Mouse (Mus musculus) c-Kit-positive CD71-positive TER-119-negative erythroid progenitor cells, embryonic 14.5 days (primary cell): ENCODE data around the gene Baz2a.
A peak's percentile ranks its signal among the peaks of the same experiment; 100 is the strongest.
"Not testable (repeated sequence)": the region's sequence is repeated elsewhere in the genome, so short reads cannot be mapped to it uniquely, and the experiment has no call there.

Experiments
- DNase-seq: peaks from one replicate; pipeline ENCODE4 v3.0.0-alpha.2; 2013; ENCODE audit warnings: low read depth

Gene Baz2a

DNA sequence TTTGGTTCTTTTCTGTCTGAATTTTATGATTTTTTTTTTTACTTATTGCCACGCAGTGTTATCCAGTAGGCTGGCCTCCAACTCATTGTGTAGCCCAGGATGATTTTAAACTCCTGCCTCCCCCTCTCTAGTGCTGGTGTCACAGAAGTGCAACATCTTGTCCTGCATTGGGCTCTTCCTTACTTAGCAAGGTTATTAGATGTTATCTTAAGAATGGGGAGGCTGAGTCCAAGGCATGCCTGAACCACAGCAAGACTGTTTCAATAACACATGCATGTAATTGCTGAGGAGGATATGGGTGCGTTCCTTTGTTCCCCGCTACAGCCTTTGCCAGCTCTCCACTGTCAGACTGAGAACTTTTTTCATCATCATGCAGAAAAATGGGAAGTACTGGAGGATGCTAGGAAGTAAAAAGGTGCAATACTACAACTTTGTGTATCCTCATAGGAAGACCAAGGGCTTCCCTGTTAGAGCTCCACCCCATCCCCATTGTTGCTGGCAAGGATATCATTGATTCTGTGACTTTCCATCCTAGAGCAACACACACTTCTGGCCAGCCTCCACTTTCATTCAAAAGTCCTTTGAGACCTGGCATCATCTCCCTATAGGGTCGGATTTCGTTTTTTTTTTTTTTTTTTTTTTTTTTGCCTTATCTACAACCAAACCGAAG is 9.4 kb upstream of the Baz2a start:
- DNase-seq, result no peak

DNA sequence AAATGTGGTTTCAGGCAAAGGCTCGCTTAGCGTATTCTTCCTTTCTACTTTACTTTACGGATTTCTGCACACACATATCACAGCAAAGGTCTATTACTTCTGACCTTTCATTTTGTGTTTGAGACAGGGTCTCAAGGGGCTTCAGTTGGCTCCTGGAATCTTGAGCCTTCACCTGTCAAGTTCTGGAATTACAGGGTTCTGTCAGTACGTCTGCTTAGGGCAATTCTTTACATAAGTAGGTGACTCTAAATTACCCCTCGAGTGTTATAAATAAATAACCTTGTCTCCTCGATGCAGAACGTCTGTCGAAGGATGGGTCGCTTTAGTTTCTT is 8.9 kb upstream of the Baz2a start:
- DNase-seq, result no peak

GRCm38 (mm10) chr10:128082880-128083421 is 8.4 kb upstream of the Baz2a start, which contains the start of gene Atp5b:
Atp5b (plus strand) TSS chr10:128083273.
- peak; percentile 100 for DNase-seq

GRCm38 (mm10) chr10:128083688-128084087 is 7.7 kb upstream of the Baz2a start:
- no peak for DNase-seq

DNA sequence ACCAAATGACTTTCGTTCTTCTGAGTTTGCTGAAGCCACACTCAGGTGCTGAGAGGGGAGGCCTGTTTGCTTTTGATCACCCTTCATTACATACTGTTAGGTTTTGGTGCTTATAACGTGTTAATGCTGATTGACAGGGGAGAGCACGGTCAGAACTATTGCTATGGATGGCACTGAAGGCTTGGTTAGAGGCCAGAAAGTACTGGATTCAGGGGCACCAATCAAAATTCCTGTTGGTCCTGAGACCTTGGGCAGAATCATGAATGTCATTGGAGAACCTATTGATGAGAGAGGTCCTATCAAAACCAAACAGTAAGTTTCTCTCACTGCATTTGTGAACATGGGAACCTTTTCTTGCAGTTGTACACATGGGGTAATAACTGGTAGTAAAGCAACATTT is 7.2 kb upstream of the Baz2a start:
- DNase-seq, result peak; percentile 30

DNA sequence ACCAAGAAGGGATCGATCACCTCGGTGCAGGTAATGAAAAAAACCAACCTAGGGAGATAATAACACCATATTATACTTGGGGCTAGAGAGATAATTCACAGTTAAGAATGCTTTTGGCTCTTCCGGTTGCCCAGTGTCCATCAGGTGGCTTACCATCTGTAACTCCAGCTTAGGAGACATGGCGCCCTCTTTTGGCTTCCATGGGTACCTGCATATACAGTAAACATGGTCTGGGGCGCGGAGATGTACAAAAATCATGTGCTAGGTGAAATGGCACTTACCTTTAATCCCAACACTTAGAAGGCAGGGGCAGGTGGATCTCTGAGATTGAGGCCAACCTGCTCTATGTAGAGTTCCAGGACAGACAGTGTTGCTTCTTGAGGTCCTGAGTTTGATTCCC is 5.0 kb upstream of the Baz2a start:
- peak; percentile 40 for DNase-seq

DNA sequence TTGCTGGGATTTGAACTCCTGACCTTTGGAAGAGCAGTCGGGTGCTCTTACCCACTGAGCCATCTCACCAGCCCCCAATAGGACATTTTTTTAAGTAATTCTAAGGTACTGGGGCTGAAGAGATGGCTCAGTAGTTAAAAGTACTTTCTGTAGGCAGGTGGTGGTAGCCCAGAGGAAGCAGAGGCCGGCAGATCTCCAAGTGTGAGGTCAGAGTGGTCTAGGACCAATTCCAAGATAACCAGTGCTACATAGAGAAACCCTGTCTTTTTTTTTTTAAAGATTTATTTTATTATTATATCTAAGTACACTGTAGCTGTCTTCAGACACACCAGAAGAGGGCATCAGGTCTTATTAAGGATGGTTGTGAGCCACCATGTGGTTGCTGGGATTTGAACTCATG is 4.2 kb upstream of the Baz2a start:
- not testable (repeated sequence) for DNase-seq

DNA sequence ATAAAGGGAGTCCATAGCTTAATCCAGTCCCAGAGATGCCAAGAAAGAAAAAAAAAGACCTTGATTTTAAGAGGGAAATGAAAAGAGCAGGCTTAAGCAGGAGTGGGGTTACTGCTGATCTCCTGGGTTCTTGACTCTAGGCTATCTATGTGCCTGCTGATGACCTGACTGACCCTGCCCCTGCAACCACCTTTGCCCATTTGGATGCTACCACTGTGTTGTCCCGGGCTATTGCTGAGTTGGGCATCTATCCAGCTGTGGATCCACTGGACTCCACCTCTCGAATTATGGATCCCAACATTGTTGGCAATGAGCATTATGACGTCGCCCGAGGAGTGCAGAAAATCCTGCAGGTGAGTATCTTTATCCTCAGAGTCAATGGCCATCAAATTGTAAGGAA is 3.2 kb upstream of the Baz2a start:
- no peak for DNase-seq

DNA sequence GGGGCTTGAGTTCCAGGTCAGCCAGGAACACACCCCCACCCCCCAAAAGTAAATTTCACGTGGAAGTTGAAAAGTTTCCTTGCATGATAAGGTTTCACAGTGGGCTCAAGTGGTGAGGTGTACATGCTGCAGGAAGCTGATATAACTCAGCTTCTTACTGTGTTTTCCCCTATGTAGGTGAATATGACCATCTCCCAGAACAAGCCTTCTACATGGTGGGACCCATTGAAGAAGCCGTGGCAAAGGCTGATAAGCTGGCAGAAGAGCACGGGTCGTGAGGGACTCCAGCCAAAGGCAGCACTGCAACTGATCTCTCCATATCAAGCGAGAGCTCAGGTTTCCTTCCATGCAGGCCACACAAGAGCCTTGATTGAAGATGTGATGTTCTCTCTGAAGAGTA is 1.5 kb upstream of the Baz2a start:
- DNase-seq, result no peak

DNA sequence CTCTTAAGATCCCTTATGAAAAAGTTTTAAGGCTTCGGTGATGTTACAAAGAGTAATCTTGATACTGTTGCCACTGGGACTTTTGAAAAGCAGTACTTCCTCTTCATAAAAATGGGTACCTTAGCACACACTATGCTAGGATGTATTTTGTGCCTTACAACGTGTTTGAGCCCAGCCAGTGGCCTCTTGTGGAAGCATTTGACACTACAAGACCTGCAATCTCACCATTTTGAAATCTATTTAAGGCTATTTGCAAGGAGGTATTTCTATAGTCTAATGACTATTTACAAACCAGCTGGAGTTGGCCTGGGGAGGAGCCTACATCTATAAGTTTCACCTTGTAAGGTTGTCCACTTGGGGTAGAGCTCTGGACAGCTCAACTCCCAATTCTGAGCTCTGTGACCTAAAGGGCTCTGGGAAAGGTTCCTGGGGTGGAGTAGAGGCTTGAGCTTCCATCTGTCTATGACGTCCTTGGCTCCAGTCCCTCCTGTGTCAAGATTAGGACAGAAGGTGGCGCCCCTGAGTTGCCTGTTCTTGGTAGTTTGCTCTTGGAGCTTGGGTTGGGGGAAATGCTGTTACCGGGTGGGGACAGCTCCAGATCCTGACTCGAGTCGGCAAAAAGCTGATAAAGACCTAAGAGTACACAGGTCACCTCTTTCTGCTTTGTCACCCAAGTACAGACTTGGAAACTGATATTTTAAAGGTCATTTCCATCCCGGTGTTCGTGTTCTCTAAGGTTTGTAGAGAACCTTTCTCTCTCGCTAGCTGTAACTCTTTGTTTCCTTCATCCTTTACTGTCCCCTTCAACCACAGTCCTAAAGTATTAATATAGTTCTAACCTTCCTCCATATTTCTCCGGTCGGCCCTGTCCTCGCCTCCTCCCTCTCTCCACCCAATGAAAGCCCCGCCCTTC is 470 bp upstream of the Baz2a start:
- peak; percentile 99 for DNase-seq

DNA sequence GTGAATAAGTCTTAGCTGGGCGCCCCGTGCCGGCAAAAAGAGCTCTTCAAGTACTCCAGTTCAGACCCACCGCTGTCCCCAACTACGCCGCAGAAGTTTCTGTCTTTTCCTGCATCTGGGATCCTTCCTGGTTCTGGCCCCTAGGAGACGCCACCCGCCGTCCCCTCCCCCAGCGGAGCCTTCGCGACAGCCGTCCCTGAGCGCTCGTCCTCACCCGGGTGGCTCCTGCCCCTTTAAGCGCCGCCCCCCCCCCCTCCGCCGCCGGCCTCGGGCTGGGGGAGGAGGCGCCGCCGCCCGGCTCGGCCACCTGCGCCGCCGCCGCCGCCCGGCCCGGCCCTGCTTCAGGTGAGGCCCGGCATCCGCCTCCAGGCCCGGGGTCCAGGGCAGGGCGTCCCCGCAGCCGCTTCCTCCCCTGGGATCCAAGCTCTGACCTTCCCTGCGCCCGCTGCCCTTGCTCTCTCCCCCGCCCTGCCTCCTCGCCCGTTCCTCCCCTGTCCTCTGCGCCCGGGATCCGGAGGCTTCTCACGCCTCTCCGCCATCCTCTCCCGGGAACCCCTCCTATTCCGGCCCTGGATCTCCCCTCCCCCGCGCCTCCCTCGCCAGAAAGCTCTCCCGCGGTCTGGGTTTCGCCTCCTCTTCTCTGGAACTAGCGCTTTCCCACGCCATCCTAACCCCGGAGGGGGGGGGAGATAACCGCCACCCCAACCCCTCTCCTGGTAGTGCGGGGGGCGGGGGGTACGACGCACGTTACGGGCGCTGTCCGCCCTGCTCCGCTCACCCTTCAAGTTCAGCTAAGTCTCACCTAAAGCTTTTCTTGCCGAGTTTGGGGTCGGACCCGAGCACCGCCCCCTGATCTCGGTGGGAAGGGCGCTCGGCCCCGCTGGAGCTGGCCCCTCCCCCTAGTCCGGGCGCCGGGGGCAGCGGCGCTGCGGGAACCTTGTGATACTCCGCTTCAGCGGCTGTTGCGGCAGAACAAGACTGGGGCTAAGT is 1.4 kb downstream of the Baz2a start:
- DNase-seq, result peak; percentile 59

GRCm38 (mm10) chr10:128093496-128094294 is 2.3 kb downstream of the Baz2a start:
- peak; percentile 62 for DNase-seq

GRCm38 (mm10) chr10:128094340-128094968 is 3.1 kb downstream of the Baz2a start:
- DNase-seq, result peak; percentile 86

DNA sequence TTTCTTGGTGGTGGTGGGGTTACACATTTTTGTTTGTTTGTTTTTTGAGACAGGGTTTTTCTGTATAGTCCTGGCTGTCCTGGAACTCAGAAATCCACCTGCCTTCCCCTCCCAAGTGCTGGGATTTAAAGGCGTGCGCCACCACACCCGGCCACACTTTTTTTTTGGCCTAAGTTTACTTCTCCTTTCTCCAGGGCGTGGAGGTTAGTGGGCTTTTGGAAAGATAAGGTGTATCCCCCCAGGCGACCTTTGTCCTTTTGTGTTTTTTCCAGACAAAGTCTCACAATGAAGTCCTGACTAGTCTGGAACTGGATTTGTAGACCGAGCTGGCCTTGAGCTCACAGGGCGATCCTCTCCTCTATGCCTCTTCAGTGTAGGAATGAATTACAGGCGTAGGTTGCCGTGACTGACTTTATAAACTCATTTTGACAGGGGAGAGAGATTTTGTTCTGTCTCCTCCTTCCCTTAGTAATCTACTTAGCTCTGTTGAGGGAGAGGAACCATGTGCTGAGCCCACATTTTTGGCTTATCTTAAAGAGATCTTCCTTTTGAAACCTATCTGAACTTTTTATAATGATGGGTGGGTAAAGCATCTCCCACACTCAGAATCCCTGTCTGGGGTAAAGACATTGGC is 3.7 kb downstream of the Baz2a start:
- no peak for DNase-seq

DNA sequence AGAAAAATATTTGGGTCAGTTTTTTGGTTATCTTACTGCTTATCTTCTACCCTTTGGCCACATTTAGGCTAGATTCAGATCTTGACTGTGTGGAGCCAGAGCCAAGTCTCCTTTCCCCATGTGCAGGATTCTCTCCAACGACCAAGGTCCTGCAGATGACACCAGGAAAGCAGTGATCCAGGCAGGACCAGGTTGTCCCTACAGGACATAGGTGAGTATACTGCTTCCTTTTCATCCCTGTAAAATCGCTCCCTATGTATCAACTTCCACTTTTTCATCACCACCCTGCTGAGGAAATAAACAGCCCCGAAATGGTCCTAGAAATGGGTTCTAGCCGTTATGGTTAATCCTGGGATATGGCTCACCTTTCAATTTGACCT is 4.9 kb downstream of the Baz2a start:
- no peak for DNase-seq

DNA sequence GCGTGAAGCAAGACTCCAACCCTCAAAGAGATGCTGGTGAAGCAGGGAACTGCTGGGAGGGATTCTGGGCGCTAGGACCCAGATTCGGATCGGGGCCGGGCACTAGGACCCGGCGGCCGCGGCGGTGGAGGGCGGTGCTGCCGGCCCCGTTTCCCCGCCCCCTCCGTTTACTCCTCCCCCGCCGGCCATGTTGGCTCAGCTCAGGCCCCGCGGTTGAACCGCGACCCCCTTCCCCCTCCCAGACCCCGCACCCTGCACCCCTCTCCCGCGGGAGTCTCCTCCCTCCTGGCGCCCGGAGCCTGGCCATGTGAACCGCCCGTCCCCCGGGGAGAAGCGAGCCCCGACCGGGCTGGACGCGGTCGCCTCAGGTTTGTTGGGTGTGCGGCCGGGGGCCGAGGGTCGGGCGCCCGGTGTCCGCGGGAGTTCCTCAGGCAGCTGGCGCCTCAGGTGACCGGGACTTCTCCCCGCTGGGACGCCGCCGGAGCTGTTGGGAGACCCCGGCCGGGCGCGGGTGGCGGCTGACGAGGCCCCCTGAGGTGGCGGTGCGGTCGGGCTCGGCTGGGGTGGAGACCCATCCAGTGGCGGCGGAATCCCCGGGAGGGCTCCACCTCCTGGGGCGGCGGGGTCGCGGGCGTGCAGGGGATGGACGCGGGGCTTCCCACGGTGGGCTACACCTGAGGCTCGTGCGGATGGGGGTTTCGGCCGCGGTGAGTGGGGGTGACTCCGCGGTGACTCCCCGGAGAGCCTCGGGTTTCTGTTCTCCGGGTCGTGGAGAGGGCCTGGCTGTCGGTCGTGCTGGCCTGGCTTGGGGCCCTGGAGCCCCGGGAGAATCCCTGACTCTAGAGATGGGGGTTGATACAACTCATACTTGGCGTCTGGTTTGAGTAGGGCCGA is 5.6 kb downstream of the Baz2a start:
- DNase-seq, result peak; percentile 78

GRCm38 (mm10) chr10:128097587-128097971 is 6.2 kb downstream of the Baz2a start:
- DNase-seq, result peak; percentile 27

GRCm38 (mm10) chr10:128110103-128110761 is 18.9 kb downstream of the Baz2a start:
- DNase-seq, result no peak

GRCm38 (mm10) chr10:128111227-128111626 is 19.9 kb downstream of the Baz2a start:
- no peak for DNase-seq
